Mouse (Mus musculus): Measurements from ENCODE around the gene Mtr. TPM values are rescaled to one million over a fixed set of nuclear protein-coding genes. Genes with fewer than 3 reads are reported as not detected.

The Mtr gene
- polyA plus RNA-seq (2014; fragmentation: Nextera tagmentation; extraction: Ambion mirVana) = 2.0 and 6.2 TPM in 2 replicates

DNA sequence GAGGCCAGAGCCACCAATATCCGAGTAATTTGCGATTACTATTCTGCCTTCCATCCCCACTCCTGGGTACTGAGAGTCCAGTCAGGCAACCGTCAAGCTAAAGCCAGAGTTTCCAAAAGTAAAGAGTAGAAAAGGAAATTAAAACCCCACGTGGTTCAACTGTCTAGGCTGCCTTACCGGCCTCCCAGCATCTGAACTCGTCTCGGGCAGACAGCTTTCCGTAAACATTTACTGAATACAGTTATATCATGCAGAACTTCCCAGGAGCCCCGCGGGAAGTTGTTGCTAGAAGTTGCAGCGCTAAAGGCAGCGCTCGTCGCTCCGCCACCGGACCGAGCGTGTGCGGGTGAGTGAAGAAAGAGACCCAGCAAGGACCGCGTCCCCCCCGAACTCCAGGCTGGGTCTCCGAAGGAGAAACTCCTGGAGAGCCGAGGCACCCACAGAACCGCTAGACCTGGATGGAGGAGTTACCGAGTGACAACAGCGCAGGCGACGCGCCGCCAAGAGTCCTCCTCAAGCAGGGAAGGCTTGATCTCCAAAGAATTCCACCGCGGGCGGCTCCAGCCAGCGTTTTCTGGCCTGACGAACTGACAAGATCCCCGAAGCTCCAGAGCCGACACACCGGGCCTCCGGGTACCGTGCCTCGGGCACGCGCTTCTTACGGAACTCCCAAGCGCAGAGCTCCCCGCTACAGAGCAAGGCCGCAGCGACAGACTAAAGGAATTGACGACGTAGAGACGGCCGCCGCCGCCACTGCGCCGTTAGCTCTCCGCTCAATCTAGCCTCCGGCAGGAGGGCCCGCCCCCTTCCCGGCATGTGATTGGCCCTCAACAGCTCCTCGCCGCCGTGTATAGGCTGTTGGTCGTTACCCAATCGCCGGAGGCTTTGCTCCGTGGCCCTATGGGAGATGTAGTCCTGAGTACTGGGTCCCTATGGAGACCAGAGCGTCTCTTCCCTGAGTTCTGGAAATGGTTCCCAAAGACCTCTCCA, at the start of gene Mtr:
TSS of gene Mtr (minus strand) at position 723 of the 990 bp plus-strand sequence.
- peak within 1 kb of the TSS; percentile 83 for H3K27ac ChIP-seq (replicated peaks; ENCODE audit: low read depth, low read length)
- H3K4me2 ChIP-seq (ENCODE audit: low read length) = peak within 1 kb of the TSS; percentile 76
- peak within 1 kb of the TSS; percentile 76 for H3K4me3 ChIP-seq (replicated peaks; ENCODE audit: low read depth, low read length)
- WGBS = under 1% methylated on average over 69 of the region's 69 CpGs
- peaks cover 13% of the 10 kb centered on the region; the same call in 1 of the 2 replicates for H3K4me1 ChIP-seq (ENCODE audit: control insufficient read depth, insufficient read depth, low read length)
- H3K36me3 ChIP-seq (ENCODE audit: control insufficient read depth, insufficient read depth, low read length) = no peaks in the 10 kb centered on the region
- no peaks in the 10 kb centered on the region for H3K27me3 ChIP-seq (ENCODE audit: control insufficient read depth, insufficient read depth, low read length)
- DNase-seq = peak; percentile 98
- peak within 1 kb of the TSS; percentile 70 for H3K9ac ChIP-seq (replicated peaks; ENCODE audit: low read length)
- ATAC-seq (ENCODE audit: low FRiP score, low TSS enrichment) = peak; percentile 100
- peaks cover 3% of the 10 kb centered on the region; the same call in 1 of the 2 replicates for H3K9me3 ChIP-seq (ENCODE audit: control insufficient read depth, low read length)

DNA sequence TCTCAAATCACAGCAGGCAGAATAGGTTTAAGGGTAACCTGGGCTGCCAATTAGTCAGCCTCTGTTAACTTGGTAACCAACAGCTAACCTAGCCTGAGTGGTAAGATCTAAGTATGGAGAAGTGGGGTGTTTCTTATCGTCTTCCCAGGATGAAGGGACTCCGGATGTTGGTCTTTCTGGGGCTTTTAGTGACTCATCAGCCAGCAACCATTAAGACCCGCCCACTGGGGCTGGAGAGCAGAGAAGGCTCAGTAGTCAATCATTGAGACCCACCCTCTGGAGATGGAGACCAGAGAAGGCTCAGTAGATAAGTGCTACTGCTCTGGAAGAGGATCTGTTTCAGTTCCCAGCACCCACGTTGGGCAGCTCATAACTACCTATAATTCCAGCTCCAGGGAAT, 49.4 kb upstream of the Mtr start:
- Histone ChIP-seq H3K9me3 (ENCODE audit: control insufficient read depth, low read length) (no peaks in the 10 kb centered on the region), H3K36me3 (ENCODE audit: control insufficient read depth, insufficient read depth, low read length) (no peaks in the 10 kb centered on the region), H3K4me2 (ENCODE audit: low read length) (no peak overlapping the region), H3K4me1 (ENCODE audit: control insufficient read depth, insufficient read depth, low read length) (no peaks in the 10 kb centered on the region), H3K9ac (replicated peaks; ENCODE audit: low read length) (no peak overlapping the region), H3K27ac (replicated peaks; ENCODE audit: low read depth, low read length) (no peak overlapping the region), H3K27me3 (ENCODE audit: control insufficient read depth, insufficient read depth, low read length) (no peaks in the 10 kb centered on the region), H3K4me3 (replicated peaks; ENCODE audit: low read depth, low read length) (no peak overlapping the region)
- no peak for ATAC-seq (ENCODE audit: low FRiP score, low TSS enrichment)
- 85% methylated on average over 4 of the region's 4 CpGs for WGBS
- DNase-seq = no peak

DNA sequence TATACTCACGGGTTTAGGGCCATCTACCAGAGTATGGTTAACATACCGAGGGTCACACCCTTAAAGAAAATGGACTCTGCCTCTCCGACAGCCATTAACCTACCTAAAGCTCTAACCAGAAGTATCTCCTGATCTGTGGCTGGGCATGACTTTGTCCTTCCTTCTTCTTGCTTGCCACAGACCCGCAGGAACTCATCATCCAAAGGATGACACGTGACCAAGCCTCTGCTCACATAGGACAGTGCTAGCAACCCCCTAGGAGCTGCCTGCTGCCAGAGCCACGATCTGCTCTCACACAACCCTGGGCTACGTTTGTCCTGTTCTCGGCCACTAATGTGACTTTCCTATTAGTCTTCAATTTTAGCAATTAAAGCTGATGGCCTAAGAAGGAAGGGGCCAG, 47.6 kb upstream of the Mtr start:
- DNase-seq = no peak
- H3K4me3 ChIP-seq (replicated peaks; ENCODE audit: low read depth, low read length) = no peak overlapping the region

DNA sequence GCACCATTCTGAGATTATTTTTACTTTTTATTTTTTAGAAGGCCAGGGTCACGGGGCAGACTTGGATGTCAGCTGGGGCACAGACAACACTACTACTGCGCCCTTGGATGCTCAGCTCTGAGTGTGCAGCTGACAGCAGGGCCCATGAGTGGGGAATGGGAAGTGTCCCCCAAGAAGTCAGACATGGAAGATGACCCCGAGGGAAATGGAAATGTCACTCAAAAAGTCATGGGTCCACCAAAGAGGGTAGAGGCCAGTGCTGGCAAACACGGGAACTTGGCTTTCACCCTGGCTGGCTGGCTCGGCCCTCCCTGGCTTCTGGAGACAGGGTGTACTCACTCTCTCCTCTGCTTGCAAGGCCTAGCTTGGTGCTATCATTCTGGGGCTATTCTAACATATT, 47.1 kb upstream of the Mtr start:
- no peak for DNase-seq

More for the DNA sequence above, 47.6 kb upstream of the Mtr start:
- Histone ChIP-seq H3K4me2 (ENCODE audit: low read length) (no peak overlapping the region), H3K4me1 (ENCODE audit: control insufficient read depth, insufficient read depth, low read length) (no peaks in the 10 kb centered on the region), H3K9me3 (ENCODE audit: control insufficient read depth, low read length) (no peaks in the 10 kb centered on the region), H3K27me3 (ENCODE audit: control insufficient read depth, insufficient read depth, low read length) (no peaks in the 10 kb centered on the region), H3K36me3 (ENCODE audit: control insufficient read depth, insufficient read depth, low read length) (no peaks in the 10 kb centered on the region), H3K9ac (replicated peaks; ENCODE audit: low read length) (no peak overlapping the region), H3K27ac (replicated peaks; ENCODE audit: low read depth, low read length) (no peak overlapping the region)
- WGBS = 88% methylated on average over 8 of the region's 8 CpGs
- ATAC-seq (ENCODE audit: low FRiP score, low TSS enrichment) = no peak

DNA sequence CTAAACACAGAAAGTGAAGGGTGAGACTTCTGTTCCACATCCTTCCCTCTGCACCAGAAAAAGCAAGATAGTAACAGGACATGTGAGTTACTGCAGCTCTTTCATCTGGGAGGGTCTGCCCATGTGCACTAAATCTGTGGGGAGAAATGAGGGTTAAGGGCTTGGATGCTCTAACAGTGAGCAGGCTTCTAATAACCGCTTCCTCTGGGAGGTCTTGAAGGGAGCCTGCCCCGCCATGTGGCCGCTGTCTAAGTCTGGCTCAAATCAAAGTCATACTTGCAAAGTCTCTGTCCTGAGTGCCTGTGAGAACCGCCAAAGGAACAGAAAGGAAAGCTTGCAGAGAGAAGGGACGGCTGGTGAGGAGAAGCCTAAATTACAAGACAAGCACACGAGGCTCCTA, 39.9 kb upstream of the Mtr start:
- no peak for ATAC-seq (ENCODE audit: low FRiP score, low TSS enrichment)
- Histone ChIP-seq H3K4me1 (ENCODE audit: control insufficient read depth, insufficient read depth, low read length) (no peaks in the 10 kb centered on the region), H3K4me3 (replicated peaks; ENCODE audit: low read depth, low read length) (no peak overlapping the region), H3K4me2 (ENCODE audit: low read length) (no peak overlapping the region), H3K9me3 (ENCODE audit: control insufficient read depth, low read length) (no peaks in the 10 kb centered on the region), H3K9ac (replicated peaks; ENCODE audit: low read length) (no peak overlapping the region), H3K27ac (replicated peaks; ENCODE audit: low read depth, low read length) (no peak overlapping the region), H3K27me3 (ENCODE audit: control insufficient read depth, insufficient read depth, low read length) (no peaks in the 10 kb centered on the region), H3K36me3 (ENCODE audit: control insufficient read depth, insufficient read depth, low read length) (no peaks in the 10 kb centered on the region)
- WGBS = 88% methylated on average over 6 of the region's 6 CpGs
- no peak for DNase-seq

More for the DNA sequence above, 47.1 kb upstream of the Mtr start:
- no peaks in the 10 kb centered on the region for H3K36me3 ChIP-seq (ENCODE audit: control insufficient read depth, insufficient read depth, low read length)
- no peaks in the 10 kb centered on the region for H3K4me1 ChIP-seq (ENCODE audit: control insufficient read depth, insufficient read depth, low read length)
- 90% methylated on average over 5 of the region's 5 CpGs for WGBS
- no peak overlapping the region for H3K27ac ChIP-seq (replicated peaks; ENCODE audit: low read depth, low read length)
- ATAC-seq (ENCODE audit: low FRiP score, low TSS enrichment) = no peak
- no peak overlapping the region for H3K4me3 ChIP-seq (replicated peaks; ENCODE audit: low read depth, low read length)
- H3K4me2 ChIP-seq (ENCODE audit: low read length) = no peak overlapping the region
- no peaks in the 10 kb centered on the region for H3K27me3 ChIP-seq (ENCODE audit: control insufficient read depth, insufficient read depth, low read length)
- no peaks in the 10 kb centered on the region for H3K9me3 ChIP-seq (ENCODE audit: control insufficient read depth, low read length)
- no peak overlapping the region for H3K9ac ChIP-seq (replicated peaks; ENCODE audit: low read length)

DNA sequence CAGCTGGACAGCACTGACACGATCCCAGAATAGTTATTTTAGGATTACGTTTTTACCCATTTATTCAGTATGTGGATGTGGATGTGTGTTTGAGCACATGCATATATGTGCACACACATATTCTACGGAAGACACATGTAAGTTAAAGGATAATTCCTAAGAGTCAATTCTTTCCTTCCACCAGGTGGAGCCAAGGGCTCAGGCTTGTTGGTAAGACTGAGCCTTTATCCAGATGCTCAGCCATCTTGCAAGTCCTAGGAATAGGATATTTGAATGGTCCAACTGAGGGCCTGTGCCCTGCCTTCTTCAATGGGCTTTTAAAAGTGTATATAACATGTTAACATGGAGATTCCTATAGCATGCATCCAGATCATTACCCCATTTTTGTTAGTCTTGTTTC, 38.8 kb upstream of the Mtr start:
- no peak overlapping the region for H3K27ac ChIP-seq (replicated peaks; ENCODE audit: low read depth, low read length)
- H3K4me1 ChIP-seq (ENCODE audit: control insufficient read depth, insufficient read depth, low read length) = no peaks in the 10 kb centered on the region
- H3K9ac ChIP-seq (replicated peaks; ENCODE audit: low read length) = no peak overlapping the region
- H3K4me3 ChIP-seq (replicated peaks; ENCODE audit: low read depth, low read length) = no peak overlapping the region
- no peaks in the 10 kb centered on the region for H3K9me3 ChIP-seq (ENCODE audit: control insufficient read depth, low read length)
- H3K27me3 ChIP-seq (ENCODE audit: control insufficient read depth, insufficient read depth, low read length) = no peaks in the 10 kb centered on the region
- no peaks in the 10 kb centered on the region for H3K36me3 ChIP-seq (ENCODE audit: control insufficient read depth, insufficient read depth, low read length)
- no peak overlapping the region for H3K4me2 ChIP-seq (ENCODE audit: low read length)
- WGBS = 89% methylated on average over 3 of the region's 3 CpGs
- ATAC-seq (ENCODE audit: low FRiP score, low TSS enrichment) = no peak
- DNase-seq = peak; percentile 70

DNA sequence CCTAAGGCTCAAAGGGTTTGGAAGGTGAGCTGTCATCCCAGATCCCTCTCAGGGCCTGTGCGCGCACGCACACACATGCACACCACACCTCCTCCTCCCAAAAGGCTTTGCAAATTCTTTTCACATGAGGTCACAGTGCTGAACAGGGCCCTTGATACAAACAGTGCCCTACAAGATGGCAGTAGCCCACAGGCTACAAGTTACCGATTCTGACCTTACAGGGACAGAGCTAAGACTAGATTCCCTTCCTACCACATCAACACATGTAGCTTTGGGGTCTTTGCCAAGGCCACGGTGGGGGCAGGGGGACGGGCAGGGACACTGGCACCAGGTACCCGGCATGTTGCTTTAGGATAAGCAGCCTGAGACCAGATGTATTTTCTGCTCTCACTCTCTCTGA, 35.9 kb upstream of the Mtr start:
- Histone ChIP-seq H3K9me3 (ENCODE audit: control insufficient read depth, low read length) (no peaks in the 10 kb centered on the region), H3K4me2 (ENCODE audit: low read length) (no peak overlapping the region), H3K4me1 (ENCODE audit: control insufficient read depth, insufficient read depth, low read length) (no peaks in the 10 kb centered on the region), H3K36me3 (ENCODE audit: control insufficient read depth, insufficient read depth, low read length) (no peaks in the 10 kb centered on the region), H3K9ac (replicated peaks; ENCODE audit: low read length) (no peak overlapping the region), H3K27me3 (ENCODE audit: control insufficient read depth, insufficient read depth, low read length) (no peaks in the 10 kb centered on the region), H3K27ac (replicated peaks; ENCODE audit: low read depth, low read length) (no peak overlapping the region), H3K4me3 (replicated peaks; ENCODE audit: low read depth, low read length) (no peak overlapping the region)
- ATAC-seq (ENCODE audit: low FRiP score, low TSS enrichment) (no peak), DNase-seq (no peak)
- 93% methylated on average over 7 of the region's 7 CpGs for WGBS

DNA sequence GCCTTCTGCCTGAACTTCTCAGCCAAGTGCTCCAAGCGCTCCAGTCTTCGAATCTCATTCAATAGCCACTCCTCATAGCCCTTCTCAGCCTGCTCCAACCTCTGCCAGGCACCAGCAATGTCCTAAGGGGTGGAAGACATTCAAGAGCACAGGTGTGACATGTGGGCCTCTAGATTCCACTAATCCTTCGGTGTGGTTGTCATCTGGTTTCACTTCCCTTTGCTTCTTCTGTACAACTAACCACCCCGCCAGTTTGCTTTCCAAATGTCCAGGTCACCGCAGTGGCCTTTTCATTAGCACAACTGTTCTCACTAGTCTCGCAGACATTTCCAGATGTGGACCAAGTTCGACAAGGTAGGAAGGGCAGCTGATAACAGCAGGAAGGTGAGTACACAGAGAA, 32.8 kb upstream of the Mtr start:
- DNase-seq (no peak), ATAC-seq (ENCODE audit: low FRiP score, low TSS enrichment) (no peak)
- no peak overlapping the region for H3K27ac ChIP-seq (replicated peaks; ENCODE audit: low read depth, low read length)
- H3K36me3 ChIP-seq (ENCODE audit: control insufficient read depth, insufficient read depth, low read length) = no peaks in the 10 kb centered on the region
- WGBS = 95% methylated on average over 7 of the region's 7 CpGs
- H3K4me2 ChIP-seq (ENCODE audit: low read length) = no peak overlapping the region
- no peak overlapping the region for H3K4me3 ChIP-seq (replicated peaks; ENCODE audit: low read depth, low read length)
- no peaks in the 10 kb centered on the region for H3K9me3 ChIP-seq (ENCODE audit: control insufficient read depth, low read length)
- H3K4me1 ChIP-seq (ENCODE audit: control insufficient read depth, insufficient read depth, low read length) = no peaks in the 10 kb centered on the region
- H3K27me3 ChIP-seq (ENCODE audit: control insufficient read depth, insufficient read depth, low read length) = no peaks in the 10 kb centered on the region
- no peak overlapping the region for H3K9ac ChIP-seq (replicated peaks; ENCODE audit: low read length)

DNA sequence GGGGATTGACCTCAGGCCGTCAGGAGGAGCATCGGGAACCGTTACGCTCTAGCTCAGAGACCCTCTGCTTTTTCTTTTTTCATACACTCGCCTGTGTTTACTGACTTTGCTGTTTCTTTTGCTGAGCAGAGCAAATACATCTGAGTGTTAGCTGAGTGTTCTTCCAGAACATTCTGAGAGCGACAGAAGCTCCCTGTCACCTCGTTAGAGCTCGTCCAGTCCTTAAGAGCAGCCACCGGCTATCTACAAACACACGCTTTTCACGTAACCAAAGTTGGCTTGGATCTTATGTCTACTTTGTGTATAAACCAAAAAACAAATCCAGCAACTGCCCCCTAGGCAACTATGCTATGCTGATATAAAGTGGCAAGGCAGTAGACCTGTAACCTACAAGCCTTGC, 26.6 kb upstream of the Mtr start:
- no peaks in the 10 kb centered on the region for H3K9me3 ChIP-seq (ENCODE audit: control insufficient read depth, low read length)
- no peaks in the 10 kb centered on the region for H3K36me3 ChIP-seq (ENCODE audit: control insufficient read depth, insufficient read depth, low read length)
- no peak overlapping the region for H3K27ac ChIP-seq (replicated peaks; ENCODE audit: low read depth, low read length)
- no peak for DNase-seq
- no peak for ATAC-seq (ENCODE audit: low FRiP score, low TSS enrichment)
- no peak overlapping the region for H3K4me2 ChIP-seq (ENCODE audit: low read length)
- no peak overlapping the region for H3K4me3 ChIP-seq (replicated peaks; ENCODE audit: low read depth, low read length)
- no peak overlapping the region for H3K9ac ChIP-seq (replicated peaks; ENCODE audit: low read length)
- H3K27me3 ChIP-seq (ENCODE audit: control insufficient read depth, insufficient read depth, low read length) = no peaks in the 10 kb centered on the region
- no peaks in the 10 kb centered on the region for H3K4me1 ChIP-seq (ENCODE audit: control insufficient read depth, insufficient read depth, low read length)
- 94% methylated on average over 11 of the region's 11 CpGs for WGBS
